Mouse (Mus musculus) gastrocnemius, adult 8-10 months (tissue): ENCODE measurements around the gene Timm8a2. TPM values are rescaled to one million over a fixed set of nuclear protein-coding genes. Genes with fewer than 3 reads are reported as not detected.
A peak's percentile ranks its signal among the peaks of the same experiment; 100 is the strongest.
"Not testable (repeated sequence)": the region's sequence is repeated elsewhere in the genome, so short reads cannot be mapped to it uniquely, and the experiment has no call there.

Experiments
- DNase-seq, 2 experiments: peaks; one replicate each; pipeline ENCODE4 v3.0.0; 2022; ENCODE audit warnings: low spot score in 2 of 2
- total RNA-seq, 4 experiments: library from RNA; stranded (reverse); gene quantifications; 2 replicates each; pipeline ENCODE4 v1.2.4; 2022

Timm8a2 gene
- total RNA-seq, 4 experiments from 2014 or later: not detected

DNA sequence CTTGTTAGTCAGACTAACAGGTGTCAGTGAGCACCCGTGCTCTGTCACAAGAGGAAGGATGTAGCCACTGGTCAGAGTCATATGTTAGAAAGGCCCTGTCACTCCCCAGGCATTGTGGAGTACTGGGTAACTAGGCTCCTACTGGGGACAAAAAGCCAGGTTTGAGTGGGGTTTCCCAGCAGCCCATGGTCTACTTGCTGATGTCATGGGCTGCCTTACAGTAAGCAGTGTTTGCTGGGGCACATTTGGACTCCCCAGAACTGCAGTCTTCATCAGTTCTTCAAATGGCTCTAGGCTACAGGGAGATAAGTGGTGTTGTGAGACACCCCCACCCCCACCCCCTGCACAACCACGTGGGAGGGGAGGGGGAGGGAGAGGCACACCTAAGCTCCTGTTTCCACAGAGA, 23.5 kb downstream of the Timm8a2 start:
- no peak for DNase-seq

DNA sequence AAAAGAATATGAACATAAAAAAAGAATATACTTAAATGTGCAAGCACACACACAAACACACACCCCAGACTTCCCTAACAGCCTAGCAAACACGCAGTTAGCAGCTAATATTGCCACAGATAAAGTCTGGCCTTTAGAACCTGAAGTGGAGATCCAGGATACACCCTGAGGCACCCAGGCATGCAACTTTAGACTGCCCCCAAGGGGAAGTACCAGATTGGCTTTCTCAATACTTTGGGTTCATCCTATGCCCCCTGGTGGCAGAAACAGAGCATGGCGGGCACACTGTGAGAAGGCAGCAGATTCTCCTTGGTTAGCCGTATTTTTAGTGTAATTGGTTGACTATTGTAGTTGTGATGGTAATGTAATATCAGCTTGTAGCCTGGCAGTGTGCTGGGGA, 26.2 kb downstream of the Timm8a2 start:
- peak; percentile 56 to 66 for DNase-seq

DNA sequence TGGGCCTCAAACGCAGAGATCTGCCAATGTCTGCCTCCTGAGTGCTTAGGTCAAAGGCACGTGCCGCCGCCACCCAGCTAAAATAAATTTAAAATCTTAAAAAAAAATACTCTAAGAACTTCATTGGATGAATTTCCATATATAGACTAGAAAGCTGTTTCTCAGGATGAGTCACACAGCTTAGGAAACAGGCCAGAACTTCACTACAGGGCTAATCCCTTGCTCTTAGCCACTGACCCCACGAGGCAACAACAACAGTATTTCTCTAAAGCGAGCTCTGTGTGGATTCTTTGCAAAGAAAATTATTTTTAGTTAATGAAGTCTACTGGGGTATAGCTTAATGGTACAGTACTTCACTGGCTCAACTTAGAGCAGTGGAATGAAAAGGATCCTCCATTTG, 26.9 kb downstream of the Timm8a2 start:
- DNase-seq: no peak

DNA sequence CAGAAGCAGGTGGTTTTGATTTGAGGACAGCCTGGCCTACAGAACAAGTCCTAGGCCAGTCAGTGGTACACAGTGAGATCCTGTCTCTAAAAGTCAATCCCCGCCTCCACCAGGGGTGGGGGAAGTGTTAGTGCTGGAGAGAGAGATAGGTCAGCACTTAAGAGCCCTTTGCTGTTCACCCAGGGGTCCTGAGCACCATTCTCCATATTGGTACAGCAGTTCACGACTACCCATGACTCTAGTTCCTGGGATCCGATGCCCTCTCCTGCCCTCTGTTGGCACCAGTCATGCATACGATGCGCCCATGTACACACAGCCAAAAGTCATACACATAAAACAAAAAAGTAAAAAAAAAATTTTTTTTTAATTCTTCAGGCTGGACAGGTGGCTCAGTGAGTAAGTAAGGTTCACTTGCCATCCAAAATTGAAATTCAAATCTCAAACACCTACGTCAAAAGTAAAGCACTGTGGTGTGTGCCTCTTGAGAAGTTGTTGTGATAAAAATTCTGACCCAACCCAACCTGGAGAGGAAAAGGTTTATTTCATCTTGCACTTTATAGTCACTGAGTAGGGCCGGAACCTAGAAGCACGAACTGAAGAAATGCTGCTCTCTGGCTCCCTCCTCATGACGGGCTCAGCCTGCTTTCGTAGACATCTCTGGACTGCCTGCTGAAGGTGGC, 28.1 kb downstream of the Timm8a2 start:
- DNase-seq: no peak

DNA sequence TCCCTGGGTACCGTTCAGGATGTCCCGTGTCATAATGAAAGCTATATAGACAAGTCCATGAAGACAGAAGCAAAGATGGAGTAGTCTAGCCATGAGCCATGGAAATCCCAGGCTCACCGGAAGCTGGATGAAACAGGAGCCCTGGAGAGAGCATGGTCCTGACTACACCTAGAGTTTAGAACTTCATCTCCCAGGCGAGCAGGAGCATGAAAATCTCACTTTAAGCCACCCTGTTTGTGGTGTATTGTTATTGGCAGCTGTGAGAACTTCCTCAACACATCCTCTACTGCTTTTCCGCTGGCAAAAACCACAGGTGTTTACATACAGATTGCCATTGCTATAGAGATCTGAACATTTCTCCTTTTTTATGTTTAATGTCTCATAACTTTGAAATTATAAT, 29.1 kb downstream of the Timm8a2 start:
- DNase-seq: no peak

DNA sequence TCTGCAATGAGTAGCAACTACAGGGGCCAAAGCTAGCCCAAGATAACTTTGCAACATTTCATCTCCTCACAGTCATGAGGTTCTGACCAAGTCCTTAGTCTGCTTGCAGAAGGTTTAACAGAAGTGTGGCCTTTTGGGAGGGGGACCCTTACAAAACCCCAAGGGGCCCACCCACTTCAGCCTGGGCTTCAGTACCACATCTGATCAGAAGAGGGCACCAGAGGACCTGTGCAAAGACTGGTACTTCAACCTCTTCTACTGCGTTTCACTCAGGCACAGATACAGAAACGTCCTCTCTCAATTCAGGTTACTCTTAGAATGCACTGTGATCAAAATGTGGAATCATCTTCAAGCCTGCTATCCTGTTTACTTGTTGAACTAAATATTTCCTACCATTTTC, 30.0 kb downstream of the Timm8a2 start:
- DNase-seq: peak; percentile 15 to 23

DNA sequence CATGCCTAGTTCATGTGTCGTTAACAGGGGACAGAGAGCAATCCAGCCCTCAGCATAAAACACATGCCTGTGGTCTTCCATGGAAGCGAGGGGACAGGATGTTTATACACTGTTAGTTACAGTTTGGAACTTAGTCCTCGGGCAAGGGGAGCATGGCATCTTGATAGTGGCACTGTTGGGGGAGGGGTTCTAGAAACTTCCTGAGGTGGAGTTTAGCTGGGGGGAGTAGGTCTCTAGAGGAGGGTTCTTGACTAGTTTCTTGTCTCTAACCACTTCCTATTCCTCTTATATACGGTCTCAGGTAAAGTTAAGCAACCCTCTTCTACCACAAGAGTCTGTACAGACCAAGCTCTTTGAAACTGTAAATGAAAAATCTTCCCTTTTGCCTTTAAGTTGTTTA, 31.8 kb downstream of the Timm8a2 start:
- no peak for DNase-seq

DNA sequence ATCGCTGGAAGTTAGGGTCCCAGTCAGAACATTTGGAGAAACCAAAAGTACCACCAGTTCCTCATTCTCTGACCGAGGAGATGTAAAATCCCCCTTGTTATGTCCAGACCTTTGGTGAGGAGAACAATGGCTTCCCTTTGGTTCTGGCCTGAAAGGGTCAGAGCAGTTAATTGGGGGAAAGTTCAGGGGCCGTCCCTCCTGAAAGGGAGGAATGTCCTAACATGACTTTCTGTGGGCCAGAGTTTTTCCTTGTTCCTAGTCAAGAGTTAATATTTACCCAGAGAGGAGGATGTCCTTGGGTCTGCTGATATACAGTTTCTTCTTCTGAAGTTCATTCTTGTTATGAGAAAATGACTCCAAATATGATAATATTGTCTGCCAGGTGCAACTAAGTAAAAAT, 33.6 kb downstream of the Timm8a2 start:
- not testable (repeated sequence) for DNase-seq

DNA sequence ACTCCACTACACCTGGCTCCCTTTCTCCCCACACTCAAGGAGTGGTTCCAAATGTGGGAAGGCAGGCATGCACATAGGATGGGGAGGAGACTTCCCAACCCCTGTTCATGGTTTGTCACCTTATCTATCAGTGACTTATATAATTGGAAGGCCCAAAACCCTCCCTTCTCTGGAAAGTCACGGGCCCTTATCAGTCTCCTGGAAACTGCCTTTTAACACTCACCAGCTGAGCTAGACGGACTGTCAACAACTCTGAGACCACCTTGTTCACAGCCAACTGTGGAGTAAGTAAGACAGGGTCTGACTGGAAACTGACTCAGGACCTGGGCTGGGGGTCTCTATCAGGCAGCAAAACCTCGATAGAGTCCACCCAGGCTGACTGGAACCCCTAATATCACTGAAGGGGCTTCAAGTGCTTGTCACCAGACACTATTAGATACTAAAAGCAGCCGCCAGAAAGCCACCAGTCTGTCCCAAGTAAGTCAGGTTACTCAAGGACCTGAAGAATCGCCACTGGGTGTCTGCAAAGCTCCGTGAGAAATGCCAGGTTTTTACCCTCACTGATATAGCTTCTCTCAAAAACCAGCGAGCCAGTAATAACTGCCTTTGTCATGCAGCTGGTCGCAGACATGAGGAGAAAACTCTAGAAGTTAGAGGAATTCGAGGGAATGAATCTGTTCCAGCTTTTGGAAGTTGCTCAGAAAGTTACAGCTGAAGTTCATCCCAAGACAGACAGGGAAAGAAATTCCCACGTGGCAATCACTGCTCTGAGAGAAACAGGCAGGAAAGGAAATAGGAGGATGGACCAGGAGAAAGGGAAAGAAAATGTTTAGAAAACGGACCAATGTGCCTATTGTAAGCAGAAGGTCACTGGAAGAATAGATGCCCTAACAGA, 34.6 kb downstream of the Timm8a2 start:
- DNase-seq: no peak

DNA sequence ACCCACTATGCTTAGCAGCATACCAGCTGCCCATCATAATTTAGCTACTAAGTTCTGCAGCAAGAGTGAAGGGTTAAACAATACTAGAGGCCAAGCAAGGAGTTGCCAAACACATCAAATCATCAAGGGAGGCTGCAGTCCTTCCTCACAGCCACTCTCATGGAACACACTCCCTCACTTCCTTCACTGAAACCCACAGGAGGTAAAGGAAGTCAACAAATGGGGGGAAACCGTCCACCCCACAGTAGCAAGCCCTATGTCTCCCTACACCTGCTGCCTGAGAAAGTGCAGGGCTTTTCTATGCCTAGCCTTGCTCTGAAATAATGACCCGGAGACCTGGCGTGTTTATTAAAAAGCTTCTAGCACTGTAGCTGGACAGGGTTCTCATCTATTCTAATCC, 35.5 kb downstream of the Timm8a2 start:
- DNase-seq: no peak

DNA sequence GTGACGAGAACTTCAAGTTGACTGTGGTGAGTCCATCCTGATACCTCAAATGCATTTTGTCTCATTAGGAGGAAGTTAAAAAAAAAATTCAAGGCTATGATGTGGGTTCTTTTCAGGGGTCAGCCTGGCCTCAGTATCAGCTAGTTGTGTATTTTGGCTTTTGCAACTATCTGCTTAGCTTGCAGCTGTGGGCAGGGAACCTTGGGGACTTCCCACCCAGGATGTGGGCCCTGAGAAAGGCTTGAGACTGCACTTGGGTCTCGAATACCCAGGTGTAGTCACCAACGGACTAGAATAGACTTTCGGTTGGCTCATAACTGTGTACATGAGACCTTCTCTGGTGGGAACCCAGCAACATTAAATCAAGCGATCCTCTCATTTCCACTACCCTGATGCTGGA, 38.9 kb downstream of the Timm8a2 start:
- DNase-seq: no peak

DNA sequence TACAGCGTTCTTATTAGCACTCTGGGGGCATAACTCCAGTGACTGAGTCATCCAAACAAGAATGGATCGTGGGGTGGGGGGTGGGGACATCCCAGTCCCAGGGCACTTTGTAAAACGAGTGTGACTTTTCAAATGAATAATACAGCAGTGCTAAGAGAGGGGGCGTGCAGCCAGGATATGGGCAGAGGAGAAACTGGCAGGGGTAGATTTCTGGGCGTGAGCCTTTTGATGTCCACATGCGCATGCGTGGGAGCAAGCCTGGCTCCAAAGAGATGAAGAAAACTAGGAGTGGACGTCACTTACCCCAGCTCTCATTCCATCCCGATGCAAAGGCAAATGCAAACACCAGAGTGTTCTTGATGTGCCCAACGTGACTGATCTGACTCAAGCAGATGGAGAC, 39.9 kb downstream of the Timm8a2 start:
- peak in 1 of 2 experiments; percentile 9 for DNase-seq

DNA sequence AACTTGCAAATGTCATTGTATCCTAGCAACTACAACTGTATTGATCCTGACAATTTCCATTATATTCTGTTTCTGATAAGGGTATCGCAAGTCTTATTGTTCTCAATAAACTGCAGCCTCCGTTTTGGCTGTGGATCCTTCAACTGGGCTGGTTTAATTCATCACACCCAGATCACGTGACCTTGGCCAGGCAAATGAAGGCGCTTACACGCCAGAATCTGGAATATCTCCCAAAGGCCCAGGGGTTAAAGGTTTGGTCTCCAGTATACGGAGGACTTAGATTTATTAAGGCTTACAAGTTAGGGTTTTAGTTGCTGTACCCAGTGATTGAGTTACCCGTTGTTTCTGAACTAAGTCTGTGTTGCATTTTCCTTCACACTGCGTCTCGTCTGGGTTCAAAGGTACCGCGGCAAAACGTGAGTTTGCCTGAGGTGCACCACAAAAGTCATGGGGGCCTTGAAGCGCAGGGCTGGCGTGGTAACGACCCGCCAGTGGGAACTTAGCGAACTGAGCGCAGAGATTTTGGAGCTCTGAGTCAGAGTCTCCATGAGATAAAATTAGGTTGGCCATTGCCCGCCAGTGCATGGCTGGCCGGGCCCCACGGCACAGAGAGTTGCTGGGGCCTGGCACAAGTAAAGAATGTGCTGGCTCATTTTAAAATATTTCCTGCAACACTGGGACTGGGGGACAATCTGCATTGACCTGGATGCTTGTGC, 41.2 kb downstream of the Timm8a2 start:
- DNase-seq: peak in 1 of 2 experiments; percentile 20

DNA sequence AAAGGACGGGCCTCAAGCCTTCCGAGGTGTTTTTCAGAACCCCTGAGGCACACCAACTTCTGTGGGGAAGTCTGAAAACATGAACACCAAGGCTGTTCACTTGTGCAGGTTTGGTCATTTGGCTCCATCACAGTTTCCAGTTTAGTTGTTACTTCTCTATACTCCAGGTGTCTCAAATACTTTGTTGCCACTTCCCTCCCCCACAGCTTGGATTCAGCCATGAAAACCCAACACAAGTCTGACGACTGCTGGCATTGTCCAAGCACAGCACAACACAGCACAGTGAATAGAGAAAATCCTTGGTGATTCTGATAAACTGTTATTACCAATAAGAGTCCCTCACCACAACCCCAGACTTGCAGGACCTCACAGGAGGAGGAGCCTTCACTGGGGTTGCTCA, 42.5 kb downstream of the Timm8a2 start:
- DNase-seq: no peak

DNA sequence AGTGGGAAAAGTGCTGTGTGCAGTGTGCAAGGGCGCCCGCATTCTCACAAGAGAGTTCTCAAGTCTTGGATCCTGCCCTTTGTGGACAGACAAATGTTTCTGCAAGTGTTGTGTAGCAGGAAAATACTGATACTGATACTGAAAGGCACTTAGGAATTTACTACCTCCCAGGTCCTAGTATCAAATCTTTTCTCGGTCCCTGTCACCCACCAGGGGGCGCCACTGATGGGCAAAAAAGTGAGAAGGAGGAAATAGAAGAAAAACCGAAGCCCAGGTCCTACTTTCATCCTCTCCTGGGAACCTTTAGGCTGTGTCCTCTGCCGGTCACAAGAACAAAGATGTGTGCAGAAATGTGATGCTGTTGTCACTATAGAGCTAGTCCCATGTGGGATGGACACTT, 45.0 kb downstream of the Timm8a2 start:
- DNase-seq: no peak

DNA sequence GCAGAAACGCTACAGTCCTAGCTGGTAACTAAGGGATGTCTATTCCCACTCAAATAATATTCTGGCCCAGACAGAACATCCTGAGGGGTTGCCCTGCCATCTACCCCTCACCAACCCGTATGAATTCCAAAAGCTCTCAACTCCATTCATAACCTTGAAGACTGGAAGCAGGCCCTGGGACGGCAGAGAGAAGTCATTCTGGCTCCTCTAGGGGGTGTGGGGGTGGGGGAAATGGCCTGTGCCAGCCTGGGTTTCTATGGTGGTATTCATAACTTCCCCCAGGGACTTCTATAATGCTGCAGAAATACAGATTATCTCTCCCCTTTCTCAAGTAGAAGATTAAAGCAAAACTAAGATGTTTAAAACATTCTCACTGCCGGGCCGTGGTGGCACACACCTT, 45.4 kb downstream of the Timm8a2 start:
- no peak for DNase-seq

DNA sequence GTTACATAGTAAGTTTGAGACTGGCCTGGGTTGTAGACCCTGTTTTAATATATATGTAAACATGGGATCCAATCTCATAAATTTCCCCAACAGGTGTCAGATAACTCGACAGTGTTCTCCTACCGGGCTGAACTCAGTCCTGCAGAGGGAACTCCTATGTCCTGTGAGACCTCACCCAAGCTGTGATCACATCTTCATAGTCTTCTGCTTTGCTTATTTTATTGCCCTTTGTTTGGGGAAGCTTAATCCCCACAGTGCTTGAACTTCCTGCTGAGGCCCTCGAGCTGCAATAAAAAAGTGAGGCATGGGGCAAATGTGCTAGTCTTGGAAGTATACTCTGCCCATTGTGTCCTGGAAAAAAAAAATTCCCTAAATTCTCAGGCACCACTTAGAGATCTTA, 46.8 kb downstream of the Timm8a2 start:
- no peak for DNase-seq

DNA sequence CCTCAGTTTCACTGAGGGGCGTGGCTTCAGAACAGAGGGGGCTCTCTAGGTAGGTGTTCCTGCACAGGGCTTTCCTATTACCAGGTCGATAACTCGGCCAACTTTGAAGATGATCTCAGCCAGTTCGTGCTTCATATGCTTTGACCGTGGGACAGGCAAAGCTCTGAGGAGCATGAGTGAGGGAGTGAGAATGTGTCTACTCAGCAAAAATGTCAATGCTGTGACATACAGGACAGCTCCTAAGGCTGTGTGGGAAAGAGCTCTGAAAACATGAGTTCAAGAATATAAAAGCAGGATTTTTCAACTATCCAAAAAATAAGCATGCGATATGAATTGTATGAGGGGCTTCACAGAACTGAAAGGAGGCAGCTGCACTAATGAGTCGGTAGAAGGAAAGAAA, 49.0 kb downstream of the Timm8a2 start:
- DNase-seq: no peak

DNA sequence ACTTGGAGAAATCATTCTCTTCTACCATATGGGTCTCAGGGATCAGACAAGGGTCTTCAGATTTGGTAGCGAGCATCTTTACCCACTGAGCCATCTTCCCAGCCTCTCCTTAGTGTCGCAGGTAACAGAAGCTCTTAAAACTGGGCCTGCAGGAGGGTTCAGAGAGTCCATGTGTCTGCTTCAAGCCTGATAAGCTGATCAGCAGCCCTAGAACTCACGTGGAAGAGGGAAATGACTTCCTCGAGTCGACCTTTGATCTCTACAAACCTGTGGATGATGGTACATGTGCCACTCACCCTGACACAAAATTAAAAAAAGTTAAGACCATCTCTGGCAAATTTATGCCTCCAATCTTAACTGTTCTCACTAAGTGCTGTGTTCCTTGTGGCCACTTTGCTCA, 53.5 kb downstream of the Timm8a2 start:
- DNase-seq: no peak
